Mouse (Mus musculus): ENCODE data around the gene Olfr479. TPM values are rescaled to one million over a fixed set of nuclear protein-coding genes. Genes with fewer than 3 reads are reported as not detected.
"Not testable (repeated sequence)": the region's sequence is repeated elsewhere in the genome, so short reads cannot be mapped to it uniquely, and the experiment has no call there.

Olfr479 gene
- not detected in 2 replicates for polyA plus RNA-seq (2014; fragmentation: Nextera tagmentation; extraction: Ambion mirVana)

- Histone ChIP-seq H3K9me3 (replicated peaks; ENCODE audit: control insufficient read depth, low read length) (no peaks in the 10 kb centered on the region), H3K9ac (replicated peaks; ENCODE audit: low read length) (no peak within 1 kb of the TSS), H3K4me3 (ENCODE audit: low read depth, low read length) (no peak within 1 kb of the TSS), H3K36me3 (replicated peaks; ENCODE audit: control insufficient read depth, insufficient read depth, low read depth, low read length) (no peaks in the 10 kb centered on the region), H3K27ac (replicated peaks; ENCODE audit: low read depth, low read length) (no peak within 1 kb of the TSS), H3K4me2 (ENCODE audit: low read depth, low read length) (no peak within 1 kb of the TSS), H3K4me1 (ENCODE audit: control insufficient read depth, insufficient read depth, low read length) (no peaks in the 10 kb centered on the region), H3K27me3 (ENCODE audit: control insufficient read depth, insufficient read depth, low read length) (no peaks in the 10 kb centered on the region)
- ATAC-seq (replicated peaks; ENCODE audit: insufficient number of reproducible peaks, low FRiP score, low TSS enrichment, low read depth) = no peak
- no peak for DNase-seq (ENCODE audit: low spot score)
- WGBS = 89% methylated on average over 2 of the region's 2 CpGs
Measured at GRCm38 (mm10) chr7:108050393-108050792, at the start of gene Olfr479. Olfr479 (plus strand) TSS chr7:108050693.

- DNase-seq (ENCODE audit: low spot score); H3K4me3 ChIP-seq (ENCODE audit: low read depth, low read length); H3K36me3 ChIP-seq (replicated peaks; ENCODE audit: control insufficient read depth, insufficient read depth, low read depth, low read length); H3K9me3 ChIP-seq (replicated peaks; ENCODE audit: control insufficient read depth, low read length); H3K27ac ChIP-seq (replicated peaks; ENCODE audit: low read depth, low read length); H3K9ac ChIP-seq (replicated peaks; ENCODE audit: low read length); H3K4me1 ChIP-seq (ENCODE audit: control insufficient read depth, insufficient read depth, low read length); H3K4me2 ChIP-seq (ENCODE audit: low read depth, low read length); ATAC-seq (replicated peaks; ENCODE audit: insufficient number of reproducible peaks, low FRiP score, low TSS enrichment, low read depth); H3K27me3 ChIP-seq (ENCODE audit: control insufficient read depth, insufficient read depth, low read length): not testable (repeated sequence)
Measured at GRCm38 (mm10) chr7:108014256-108014655, 36.2 kb upstream of the Olfr479 start.

DNA sequence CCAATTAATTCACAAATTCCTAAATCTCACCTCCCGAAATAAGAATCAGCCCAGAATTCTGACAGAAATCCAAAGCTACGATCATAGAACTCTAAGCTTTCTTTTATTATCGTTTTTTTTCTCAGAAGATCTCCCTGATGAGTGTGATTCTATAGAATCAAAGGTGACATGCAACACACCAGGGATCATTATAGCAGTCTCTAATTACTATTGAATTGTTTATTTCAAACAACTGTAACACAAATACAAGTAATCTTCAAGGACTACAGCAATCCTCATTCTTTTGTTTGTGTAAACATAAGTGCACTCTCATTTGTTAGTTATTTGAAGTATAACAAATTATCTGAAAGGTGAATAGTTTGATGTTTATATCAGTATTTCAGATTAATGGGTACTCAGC lies 16.6 kb upstream of the Olfr479 start, which contains the start of gene Olfr478:
TSS of gene Olfr478 (minus strand) at position 101 of the 400 bp plus-strand sequence.
- no peak within 1 kb of the TSS for H3K4me3 ChIP-seq (ENCODE audit: low read depth, low read length)
- no peak within 1 kb of the TSS for H3K4me2 ChIP-seq (ENCODE audit: low read depth, low read length)
- no peaks in the 10 kb centered on the region for H3K36me3 ChIP-seq (replicated peaks; ENCODE audit: control insufficient read depth, insufficient read depth, low read depth, low read length)
- H3K9ac ChIP-seq (replicated peaks; ENCODE audit: low read length) = no peak within 1 kb of the TSS
- no peaks in the 10 kb centered on the region for H3K4me1 ChIP-seq (ENCODE audit: control insufficient read depth, insufficient read depth, low read length)
- H3K27ac ChIP-seq (replicated peaks; ENCODE audit: low read depth, low read length) = no peak within 1 kb of the TSS
- ATAC-seq (replicated peaks; ENCODE audit: insufficient number of reproducible peaks, low FRiP score, low TSS enrichment, low read depth) (no peak), DNase-seq (ENCODE audit: low spot score) (no peak)
- no peaks in the 10 kb centered on the region for H3K9me3 ChIP-seq (replicated peaks; ENCODE audit: control insufficient read depth, low read length)
- 80% methylated on average over 3 of the region's 3 CpGs for WGBS
- no peaks in the 10 kb centered on the region for H3K27me3 ChIP-seq (ENCODE audit: control insufficient read depth, insufficient read depth, low read length)

GRCm38 (mm10) chr7:108067246-108067645 lies 16.8 kb downstream of the Olfr479 start, which contains the start of gene Olfr480:
Olfr480 (minus strand) TSS chr7:108067346.
- Histone ChIP-seq H3K4me1 (ENCODE audit: control insufficient read depth, insufficient read depth, low read length) (no peaks in the 10 kb centered on the region), H3K4me2 (ENCODE audit: low read depth, low read length) (no peak within 1 kb of the TSS), H3K36me3 (replicated peaks; ENCODE audit: control insufficient read depth, insufficient read depth, low read depth, low read length) (no peaks in the 10 kb centered on the region), H3K27me3 (ENCODE audit: control insufficient read depth, insufficient read depth, low read length) (no peaks in the 10 kb centered on the region), H3K4me3 (ENCODE audit: low read depth, low read length) (no peak within 1 kb of the TSS), H3K9me3 (replicated peaks; ENCODE audit: control insufficient read depth, low read length) (no peaks in the 10 kb centered on the region), H3K9ac (replicated peaks; ENCODE audit: low read length) (no peak within 1 kb of the TSS), H3K27ac (replicated peaks; ENCODE audit: low read depth, low read length) (no peak within 1 kb of the TSS)
- ATAC-seq (replicated peaks; ENCODE audit: insufficient number of reproducible peaks, low FRiP score, low TSS enrichment, low read depth) = no peak
- WGBS = 89% methylated on average over 1 of the region's 1 CpGs
- DNase-seq (ENCODE audit: low spot score) = no peak

GRCm38 (mm10) chr7:108079555-108079954 lies 29.1 kb downstream of the Olfr479 start, which contains the start of gene Olfr481:
Olfr481 (plus strand) TSS chr7:108079855.
- H3K4me3 ChIP-seq (ENCODE audit: low read depth, low read length) = no peak within 1 kb of the TSS
- H3K4me2 ChIP-seq (ENCODE audit: low read depth, low read length) = no peak within 1 kb of the TSS
- H3K9me3 ChIP-seq (replicated peaks; ENCODE audit: control insufficient read depth, low read length) = no peaks in the 10 kb centered on the region
- H3K27me3 ChIP-seq (ENCODE audit: control insufficient read depth, insufficient read depth, low read length) = no peaks in the 10 kb centered on the region
- no peak for ATAC-seq (replicated peaks; ENCODE audit: insufficient number of reproducible peaks, low FRiP score, low TSS enrichment, low read depth)
- DNase-seq (ENCODE audit: low spot score) = no peak
- no peak within 1 kb of the TSS for H3K9ac ChIP-seq (replicated peaks; ENCODE audit: low read length)
- H3K27ac ChIP-seq (replicated peaks; ENCODE audit: low read depth, low read length) = no peak within 1 kb of the TSS
- H3K4me1 ChIP-seq (ENCODE audit: control insufficient read depth, insufficient read depth, low read length) = no peaks in the 10 kb centered on the region
- no peaks in the 10 kb centered on the region for H3K36me3 ChIP-seq (replicated peaks; ENCODE audit: control insufficient read depth, insufficient read depth, low read depth, low read length)

DNA sequence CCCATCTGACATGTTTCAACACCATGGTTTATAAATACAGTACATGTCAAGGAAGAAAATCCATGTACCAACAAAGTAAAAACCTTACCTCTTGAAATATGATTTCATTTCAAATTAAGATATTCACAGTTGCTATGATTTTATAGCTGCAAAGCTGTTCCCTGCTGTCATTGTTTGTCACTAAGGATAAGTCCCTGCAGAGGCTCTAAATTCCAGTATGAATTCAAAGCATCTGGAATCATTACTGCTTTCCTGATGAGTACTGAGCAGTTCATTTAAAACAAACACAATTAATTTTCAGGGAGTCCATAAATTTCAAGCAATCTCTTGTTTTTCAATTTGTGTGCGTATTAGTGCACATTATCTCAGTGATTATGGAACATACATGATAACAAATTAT lies 47.0 kb downstream of the Olfr479 start, which contains the start of gene Olfr482:
TSS of gene Olfr482 (minus strand) at position 101 of the 400 bp plus-strand sequence.
- ATAC-seq (replicated peaks; ENCODE audit: insufficient number of reproducible peaks, low FRiP score, low TSS enrichment, low read depth) = no peak
- Histone ChIP-seq H3K4me3 (ENCODE audit: low read depth, low read length) (no peak within 1 kb of the TSS), H3K4me1 (ENCODE audit: control insufficient read depth, insufficient read depth, low read length) (no peaks in the 10 kb centered on the region), H3K36me3 (replicated peaks; ENCODE audit: control insufficient read depth, insufficient read depth, low read depth, low read length) (no peaks in the 10 kb centered on the region), H3K9me3 (replicated peaks; ENCODE audit: control insufficient read depth, low read length) (no peaks in the 10 kb centered on the region), H3K27ac (replicated peaks; ENCODE audit: low read depth, low read length) (no peak within 1 kb of the TSS), H3K27me3 (ENCODE audit: control insufficient read depth, insufficient read depth, low read length) (no peaks in the 10 kb centered on the region), H3K9ac (replicated peaks; ENCODE audit: low read length) (no peak within 1 kb of the TSS), H3K4me2 (ENCODE audit: low read depth, low read length) (no peak within 1 kb of the TSS)
- WGBS = 79% methylated on average over 1 of the region's 1 CpGs
- no peak for DNase-seq (ENCODE audit: low spot score)

- no peak within 1 kb of the TSS for H3K4me2 ChIP-seq (ENCODE audit: low read depth, low read length)
- H3K4me3 ChIP-seq (ENCODE audit: low read depth, low read length) = no peak within 1 kb of the TSS
- H3K4me1 ChIP-seq (ENCODE audit: control insufficient read depth, insufficient read depth, low read length) = no peaks in the 10 kb centered on the region
- H3K9ac ChIP-seq (replicated peaks; ENCODE audit: low read length) = no peak within 1 kb of the TSS
- ATAC-seq (replicated peaks; ENCODE audit: insufficient number of reproducible peaks, low FRiP score, low TSS enrichment, low read depth) (no peak), DNase-seq (ENCODE audit: low spot score) (no peak)
- H3K36me3 ChIP-seq (replicated peaks; ENCODE audit: control insufficient read depth, insufficient read depth, low read depth, low read length) = no peaks in the 10 kb centered on the region
- no peaks in the 10 kb centered on the region for H3K27me3 ChIP-seq (ENCODE audit: control insufficient read depth, insufficient read depth, low read length)
- 87% methylated on average over 1 of the region's 1 CpGs for WGBS
- no peak within 1 kb of the TSS for H3K27ac ChIP-seq (replicated peaks; ENCODE audit: low read depth, low read length)
- no peaks in the 10 kb centered on the region for H3K9me3 ChIP-seq (replicated peaks; ENCODE audit: control insufficient read depth, low read length)
Measured at GRCm38 (mm10) chr7:108100549-108100948, 50.1 kb downstream of the Olfr479 start, which contains the start of gene Olfr483. Olfr483 (plus strand) TSS chr7:108100849.

All from embryonic facial prominence, embryonic 11.5 days (tissue).